Mouse (Mus musculus): ENCODE measurements around the gene Atp6ap2. TPM values are rescaled to one million over a fixed set of nuclear protein-coding genes. Genes with fewer than 3 reads are reported as not detected.
A peak's percentile ranks its signal among the peaks of the same experiment; 100 is the strongest.
"Not testable (repeated sequence)": the region's sequence is repeated elsewhere in the genome, so short reads cannot be mapped to it uniquely, and the experiment has no call there.

Atp6ap2 gene
- 58.9 and 60.0 TPM in 2 replicates for polyA plus RNA-seq (2012; rRNA removed)

DNA sequence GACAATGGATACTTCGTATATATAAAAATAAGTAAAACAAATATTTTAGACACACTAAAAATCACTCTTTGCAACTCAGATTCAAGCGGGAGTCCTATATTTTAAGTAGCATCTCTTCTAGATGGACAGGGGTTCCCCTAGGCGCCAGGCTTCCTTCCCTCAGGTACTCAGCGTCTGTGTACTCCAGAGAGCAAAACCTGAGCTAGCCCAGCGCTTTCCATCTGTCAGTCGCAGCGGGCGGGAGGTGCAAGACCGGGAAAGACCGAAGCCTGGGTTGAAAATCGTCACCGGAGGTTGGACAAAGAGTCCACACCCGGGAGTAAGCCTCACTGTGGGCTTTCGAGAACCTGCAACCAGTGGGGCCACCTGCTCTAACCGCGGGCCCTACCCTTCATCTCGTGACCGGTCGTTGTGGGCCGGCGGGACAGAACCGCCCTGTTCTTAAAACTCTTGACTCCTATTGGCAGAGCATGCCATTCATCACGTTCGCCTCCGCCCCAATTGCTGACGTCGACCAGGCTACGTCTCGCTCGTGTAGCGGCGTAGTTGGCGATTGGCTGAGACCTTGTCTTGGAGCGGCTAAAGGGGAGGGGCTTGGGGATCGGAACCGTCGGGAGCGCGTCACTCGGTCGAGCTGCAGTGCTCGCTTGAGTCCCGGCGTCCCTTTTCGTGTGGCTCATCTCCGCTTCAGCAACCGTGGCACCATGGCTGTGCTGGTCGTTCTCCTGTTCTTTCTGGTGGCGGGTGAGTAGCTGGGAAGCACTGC is at the start of gene Atp6ap2:
Gene Atp6ap2, plus strand, starts transcription at position 610 of the 766 bp plus-strand sequence.
- peak; percentile 61 for DNase-seq (ENCODE audit: low spot score)

DNA sequence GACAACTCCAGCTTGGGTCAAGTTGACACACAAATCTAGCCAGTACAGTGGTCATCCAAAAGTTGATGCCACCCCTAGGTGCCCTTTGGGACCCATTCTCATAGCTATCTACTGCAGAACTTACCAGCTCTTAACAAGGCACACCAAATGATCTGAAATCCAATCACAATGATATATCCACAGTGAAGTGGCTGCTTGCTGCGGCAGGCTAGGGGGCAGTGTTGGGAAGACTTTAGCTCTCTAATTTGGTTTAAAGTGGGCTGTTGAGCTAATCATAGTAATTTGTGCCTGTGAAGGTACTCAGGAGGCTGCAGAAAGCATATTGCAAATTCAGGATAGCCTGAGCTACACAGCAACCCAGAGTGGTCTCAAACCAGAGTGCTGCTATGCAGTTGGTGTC is 43.2 kb upstream of the Atp6ap2 start:
- DNase-seq (ENCODE audit: low spot score), result no peak

DNA sequence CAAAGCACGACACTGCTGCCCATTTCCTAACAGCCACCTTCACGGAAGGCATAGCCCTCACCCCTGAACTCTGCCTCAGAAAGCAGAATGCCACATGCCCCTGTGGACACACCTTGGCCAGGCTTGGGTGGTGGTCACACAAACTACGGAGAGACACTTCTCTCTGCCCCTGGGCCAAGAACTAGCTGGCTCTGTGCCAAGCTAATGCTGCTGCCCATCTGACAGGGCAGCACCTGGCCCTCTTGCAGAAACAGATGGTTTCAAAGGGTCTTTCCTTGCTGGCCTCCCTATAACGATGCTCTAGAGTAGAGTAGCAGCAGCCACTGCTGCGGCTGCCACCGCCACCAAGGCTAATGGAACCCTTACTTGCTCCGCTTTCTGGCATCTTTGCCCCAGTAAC is 30.5 kb upstream of the Atp6ap2 start:
- DNase-seq (ENCODE audit: low spot score), result no peak

DNA sequence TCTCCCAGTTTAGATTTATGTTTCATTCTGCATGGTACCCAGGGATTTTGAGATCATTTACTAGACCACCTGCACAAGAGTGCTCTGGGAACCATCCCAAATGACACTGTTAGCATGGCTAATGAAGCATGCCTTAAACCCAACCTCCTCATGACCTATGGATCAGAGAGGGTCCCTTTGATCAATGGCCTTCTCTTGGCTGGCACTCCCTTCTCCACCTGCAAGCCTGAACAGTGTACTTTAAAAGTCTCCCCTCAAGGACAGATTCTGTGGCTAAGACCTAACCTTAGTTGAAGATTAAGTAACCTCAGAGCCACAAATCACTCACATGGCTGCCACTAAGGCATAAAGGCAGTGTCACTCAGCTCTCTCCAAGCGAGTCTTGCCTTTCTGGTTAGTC is 16.2 kb upstream of the Atp6ap2 start:
- DNase-seq (ENCODE audit: low spot score), result no peak

DNA sequence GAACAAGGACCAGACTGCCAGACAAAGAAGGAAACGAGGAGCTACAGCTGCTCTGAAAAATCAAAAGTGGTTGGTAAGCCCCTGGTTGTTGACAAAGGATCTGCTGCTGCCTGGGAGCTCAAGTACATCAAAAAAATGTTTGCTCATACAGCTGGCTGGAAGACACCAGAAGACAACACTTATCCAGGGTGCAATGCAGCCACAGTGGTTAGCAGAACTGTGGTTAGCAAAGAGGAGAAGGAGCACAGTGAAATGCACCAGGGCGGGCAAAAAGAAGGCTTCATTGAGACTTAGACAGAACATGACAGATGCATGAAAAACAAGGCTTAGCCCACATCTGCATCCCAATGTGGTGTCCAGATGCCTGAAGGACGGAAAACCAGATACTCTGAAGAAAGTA is 9.7 kb upstream of the Atp6ap2 start:
- DNase-seq (ENCODE audit: low spot score), result no peak

DNA sequence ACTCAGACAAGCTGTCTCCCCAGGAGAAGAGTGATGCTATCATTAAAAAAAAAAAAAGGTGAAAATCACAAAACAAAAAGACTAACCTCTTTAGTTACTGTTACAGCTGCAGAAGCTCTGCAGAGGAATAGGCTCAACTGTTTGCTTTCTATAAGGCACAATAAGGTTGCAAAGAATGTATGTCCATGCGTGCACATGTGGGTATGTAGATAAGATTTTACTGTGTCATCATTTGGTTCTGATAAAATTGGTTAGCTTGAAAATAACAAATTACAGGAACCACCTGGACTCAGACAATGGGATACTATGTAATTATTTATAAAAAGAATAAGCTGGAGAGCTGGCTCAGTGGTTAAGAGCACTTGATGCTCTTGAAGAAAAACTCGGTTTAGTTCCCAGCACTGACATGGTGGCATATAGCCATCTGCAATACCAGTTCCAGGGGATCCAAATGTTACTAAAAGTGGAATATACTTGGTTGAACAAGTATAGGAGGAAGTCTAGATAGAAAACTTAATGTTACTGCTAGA is 9.2 kb upstream of the Atp6ap2 start:
- no peak for DNase-seq (ENCODE audit: low spot score)

DNA sequence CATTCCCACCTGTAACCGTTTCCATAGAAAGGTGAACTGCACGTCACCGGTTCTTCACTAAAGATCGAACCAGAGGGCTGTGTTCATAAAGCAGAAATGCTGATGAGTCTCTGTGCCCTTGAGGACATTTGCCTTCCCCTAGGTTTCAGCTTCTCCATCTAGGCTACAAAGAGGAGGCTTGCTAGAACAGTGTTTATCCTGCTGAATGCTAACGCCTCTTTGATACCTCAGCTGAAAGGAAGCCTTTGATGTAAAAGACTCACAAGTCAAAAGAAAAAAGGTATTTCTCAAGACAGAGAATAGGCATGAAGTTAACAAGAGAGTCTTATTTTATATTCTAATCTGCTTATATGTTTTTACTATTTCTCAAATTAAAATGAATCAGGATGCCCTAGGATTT is 4.3 kb upstream of the Atp6ap2 start:
- no peak for DNase-seq (ENCODE audit: low spot score)

DNA sequence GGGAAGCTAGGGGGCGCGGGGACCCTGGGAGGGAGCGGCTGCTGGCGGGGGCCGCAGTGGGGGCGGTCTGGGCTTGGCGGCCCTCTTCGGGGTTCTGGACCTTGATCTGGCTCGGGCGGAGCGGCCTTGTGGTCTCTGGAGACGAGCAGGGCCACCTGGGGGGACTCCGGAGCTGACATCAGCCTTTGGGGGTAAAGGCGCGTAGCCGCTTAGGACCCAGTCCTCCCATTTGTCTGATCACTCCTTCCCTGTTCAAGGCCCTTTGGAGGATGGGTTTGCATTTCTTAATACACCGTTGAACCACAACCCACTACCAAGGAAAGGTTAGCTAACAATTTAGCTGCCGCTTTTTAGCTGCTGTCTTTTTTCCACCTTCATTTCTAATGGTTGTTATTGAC is 356 bp downstream of the Atp6ap2 start:
- DNase-seq (ENCODE audit: low spot score), result no peak

DNA sequence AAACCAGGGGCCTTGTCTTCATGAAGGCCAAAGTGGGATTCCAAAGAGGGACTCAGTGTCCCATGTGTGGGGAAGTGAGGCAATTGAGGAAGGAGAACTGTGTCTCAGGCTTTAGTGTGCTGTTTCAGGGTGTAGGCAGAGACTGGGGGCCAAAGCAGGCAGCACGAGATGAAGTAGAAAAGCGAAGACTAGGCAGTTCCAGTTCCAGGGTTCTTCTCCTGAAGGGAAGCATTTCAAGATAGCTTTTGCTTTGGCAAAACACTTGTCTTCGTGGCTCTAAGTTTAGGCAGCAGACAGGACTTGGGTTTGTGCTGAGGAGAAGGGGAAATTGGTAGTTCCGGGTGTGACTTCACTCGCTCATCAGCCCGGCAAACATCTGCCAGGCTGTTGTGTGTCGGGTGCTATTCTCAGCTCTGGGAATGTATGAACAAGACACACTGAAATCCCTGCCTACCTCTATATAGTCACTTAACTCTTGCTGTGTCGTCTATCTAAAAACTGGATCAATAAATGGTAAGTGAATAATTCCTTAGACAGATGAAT is 3.9 kb downstream of the Atp6ap2 start:
- DNase-seq (ENCODE audit: low spot score), result no peak

DNA sequence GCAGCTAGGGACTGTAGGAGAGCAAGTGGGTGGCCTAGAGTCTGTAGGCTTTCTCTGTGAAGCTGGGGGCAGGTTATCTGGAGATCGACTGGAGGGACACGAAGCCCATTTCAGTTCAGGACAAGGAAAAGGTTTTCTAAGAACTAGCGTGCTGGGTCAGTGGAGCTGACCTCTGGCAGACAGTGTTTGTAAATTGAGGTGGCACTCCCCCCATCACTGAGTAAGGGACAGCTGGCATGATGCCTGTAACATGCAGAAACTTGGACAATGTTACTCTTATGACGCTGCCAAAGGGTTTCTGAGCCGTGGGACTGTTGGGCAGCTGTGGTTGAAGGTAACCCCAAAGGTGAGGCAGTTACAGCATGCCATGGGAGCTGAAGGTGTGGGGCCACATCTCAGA is 4.4 kb downstream of the Atp6ap2 start:
- no peak for DNase-seq (ENCODE audit: low spot score)

DNA sequence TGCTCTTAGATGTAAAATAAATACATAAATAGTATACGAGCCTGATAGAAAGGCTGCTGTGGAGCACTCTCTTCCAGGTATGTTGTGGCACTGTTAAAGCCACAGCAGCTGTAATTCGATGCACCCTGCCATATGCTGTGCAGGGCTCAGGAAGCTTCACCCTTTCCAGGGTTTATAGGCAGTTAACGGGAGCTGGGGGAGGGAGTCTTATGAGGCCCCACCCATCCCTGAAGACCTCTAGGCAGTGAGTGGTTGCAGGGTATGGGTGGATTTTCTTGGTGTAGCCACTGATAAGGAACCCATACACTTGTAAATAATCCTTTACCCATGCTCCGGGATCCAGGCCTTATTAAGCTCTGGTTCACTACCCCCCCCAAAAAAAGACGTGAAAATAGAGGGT is 6.2 kb downstream of the Atp6ap2 start:
- DNase-seq (ENCODE audit: low spot score), result no peak

DNA sequence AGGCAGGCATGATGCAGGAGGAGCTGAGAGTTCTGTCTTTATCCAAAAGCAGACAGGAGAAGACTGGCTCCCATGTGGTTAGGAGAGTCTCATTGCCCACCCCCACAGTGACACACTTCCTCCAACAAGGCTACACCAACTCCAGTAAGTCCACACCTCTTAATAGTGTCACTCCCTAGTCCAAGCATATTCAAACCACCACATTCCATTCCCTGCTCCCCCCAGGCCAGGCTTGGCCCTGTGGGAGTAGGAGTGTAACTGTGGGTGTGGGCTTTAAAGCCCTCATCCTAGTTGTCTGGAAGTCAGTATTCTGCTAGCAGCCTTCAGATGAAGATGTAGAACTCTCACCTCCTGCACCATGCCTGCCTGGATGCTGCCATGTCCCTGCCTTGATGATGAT is 22.9 kb downstream of the Atp6ap2 start:
- not testable (repeated sequence) for DNase-seq (ENCODE audit: low spot score)

DNA sequence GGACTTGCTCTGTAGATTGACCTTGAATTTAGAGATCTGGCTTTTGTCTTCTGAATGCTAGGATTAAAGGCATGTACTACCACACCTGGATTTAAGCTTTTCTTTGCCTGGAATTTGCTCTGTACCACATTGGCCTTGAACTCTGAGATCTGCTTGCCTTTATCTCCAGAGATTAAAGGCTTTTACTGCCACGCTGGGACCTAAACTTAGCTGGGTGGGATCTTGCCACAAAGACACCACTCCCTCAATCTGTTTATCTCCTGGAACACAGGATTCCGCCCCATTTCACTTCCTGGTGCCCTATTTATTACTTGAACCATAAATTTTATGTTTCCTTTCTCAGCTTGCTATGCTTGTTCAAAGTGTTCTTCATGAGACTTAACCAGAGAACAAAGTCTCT is 23.6 kb downstream of the Atp6ap2 start:
- DNase-seq (ENCODE audit: low spot score), result no peak

DNA sequence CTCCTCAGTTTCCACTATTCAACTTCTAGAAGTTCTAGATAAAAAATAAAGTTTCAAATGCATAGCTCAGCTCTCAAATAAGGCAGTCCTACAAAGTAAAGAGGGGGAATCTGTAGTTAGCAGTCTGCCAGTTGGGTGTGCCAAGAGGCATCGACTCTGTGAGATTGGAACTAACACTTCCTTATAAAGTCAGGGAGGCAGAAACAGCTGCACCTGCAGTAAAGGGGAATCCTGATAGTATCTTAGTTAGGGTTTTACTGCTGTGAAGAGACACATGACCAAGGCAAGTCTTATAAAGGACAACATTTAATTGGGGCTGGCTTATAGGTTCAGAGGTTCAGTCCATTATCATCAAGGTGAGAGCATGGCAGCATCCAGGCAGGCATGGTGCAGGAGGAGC is 24.8 kb downstream of the Atp6ap2 start:
- DNase-seq (ENCODE audit: low spot score), result not testable (repeated sequence)

DNA sequence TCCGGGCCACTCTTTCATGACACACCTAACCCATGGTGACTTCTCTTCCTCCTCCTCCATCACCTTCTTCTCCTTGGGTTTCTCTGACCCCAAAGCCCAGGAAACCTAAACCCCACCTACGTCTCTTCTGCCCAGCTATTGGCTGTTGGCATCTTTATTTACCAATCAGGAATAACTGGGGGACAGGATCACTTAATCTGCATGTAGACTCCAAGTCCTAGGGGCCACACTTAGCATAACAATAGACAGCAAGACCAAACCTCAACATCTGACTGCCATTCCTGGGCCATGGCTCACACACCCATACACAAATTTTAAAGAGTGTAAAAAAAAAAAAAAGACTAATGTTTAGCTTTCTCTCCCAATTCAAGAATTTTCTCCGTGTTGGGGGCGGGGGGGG is 37.5 kb downstream of the Atp6ap2 start:
- DNase-seq (ENCODE audit: low spot score), result no peak

DNA sequence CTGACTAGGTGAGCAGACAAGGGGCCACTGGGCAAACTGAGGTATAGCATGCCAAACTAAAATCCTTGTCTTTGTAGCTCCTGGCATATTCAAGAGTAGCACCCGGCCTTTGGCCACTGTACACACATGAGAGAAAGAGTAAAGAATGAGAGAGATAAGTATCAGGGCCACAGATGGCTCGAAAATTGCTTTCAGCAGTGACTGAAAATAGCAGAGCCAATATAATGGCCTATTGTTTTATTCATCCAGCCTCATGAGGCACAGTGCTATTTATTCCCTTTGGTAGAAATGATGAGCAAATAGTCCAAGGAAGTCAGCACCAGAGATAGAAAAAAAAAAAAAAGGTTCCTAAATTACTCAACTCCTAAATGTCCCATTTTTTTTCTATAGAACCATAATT is 57.4 kb downstream of the Atp6ap2 start:
- no peak for DNase-seq (ENCODE audit: low spot score)

DNA sequence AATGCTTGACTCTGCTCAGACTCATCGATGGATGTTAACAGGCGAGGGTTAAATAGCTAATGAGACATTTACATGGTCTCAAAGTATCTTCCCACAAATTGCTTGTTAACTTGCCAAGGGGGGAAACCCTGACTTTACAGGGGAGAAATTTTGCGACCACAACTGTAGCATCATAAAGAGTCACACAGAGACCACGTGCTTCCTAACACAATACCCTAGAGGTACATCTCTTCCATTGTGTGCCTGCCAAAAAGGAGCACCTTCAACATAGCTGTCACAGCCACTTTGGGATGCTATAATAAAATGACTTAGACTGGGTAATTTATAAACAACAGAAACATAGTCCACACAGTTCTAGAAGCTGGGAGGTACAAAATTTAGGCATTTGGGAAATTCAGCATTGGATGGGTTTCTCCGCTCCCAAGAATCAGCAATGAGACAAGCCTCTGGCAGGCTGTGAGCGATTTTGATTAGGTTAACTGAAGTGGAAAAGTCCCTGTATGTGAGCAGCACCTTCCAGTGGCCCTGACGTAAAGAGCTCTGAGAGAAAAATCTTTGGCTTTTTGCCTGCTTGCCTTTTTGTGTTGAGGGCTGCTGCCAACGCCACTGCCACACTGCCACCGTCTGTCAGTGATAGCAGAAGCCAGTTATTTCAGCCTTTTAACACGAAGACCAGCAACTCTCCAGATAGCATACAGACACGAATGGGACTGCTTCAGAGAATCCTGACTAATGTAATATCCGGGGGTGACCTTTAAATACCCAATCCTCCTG is 58.1 kb downstream of the Atp6ap2 start:
- no peak for DNase-seq (ENCODE audit: low spot score)

DNA sequence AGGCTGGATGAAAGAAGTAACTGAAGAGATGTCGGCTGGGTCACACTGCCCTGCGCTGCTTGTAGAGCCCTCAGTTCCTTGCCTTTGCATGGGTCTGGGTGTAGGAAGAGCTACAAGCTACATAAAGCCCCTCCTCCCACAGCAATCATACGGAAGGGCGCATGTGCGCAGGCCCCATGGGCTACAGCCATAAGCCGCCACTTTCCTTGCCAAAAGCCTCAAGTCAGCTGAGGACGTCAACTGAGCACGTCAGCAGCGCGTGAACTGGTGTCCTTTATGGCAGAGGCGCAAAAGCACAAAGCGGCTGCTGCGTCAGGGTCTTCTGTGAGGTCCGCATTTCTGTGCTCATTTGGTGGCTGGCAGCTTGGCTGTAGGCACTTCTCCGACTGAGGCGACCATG is 64.3 kb downstream of the Atp6ap2 start:
- DNase-seq (ENCODE audit: low spot score), result no peak

DNA sequence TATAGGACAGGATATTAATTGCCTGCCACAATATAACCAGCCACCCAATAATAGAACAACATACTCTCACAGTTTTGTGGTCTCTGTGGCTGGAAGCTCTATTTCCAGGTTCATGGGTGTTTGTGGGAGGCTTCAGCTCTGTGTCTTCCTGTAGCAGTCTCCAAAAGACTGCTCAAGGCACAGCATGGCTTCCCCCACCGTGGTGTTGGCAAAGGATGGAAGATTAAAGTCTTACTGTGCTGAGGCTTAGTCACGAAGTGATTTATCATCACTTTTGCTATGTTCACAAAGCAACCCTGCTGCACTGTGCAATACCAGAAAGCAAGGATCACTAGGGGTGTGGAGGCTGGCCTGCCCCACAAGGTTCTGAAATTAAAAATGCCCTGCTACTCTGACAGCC is 66.3 kb downstream of the Atp6ap2 start:
- DNase-seq (ENCODE audit: low spot score), result no peak
